Comparison of ENCODE assay signal across 8 mouse cellular contexts in the genomic region with DNA sequence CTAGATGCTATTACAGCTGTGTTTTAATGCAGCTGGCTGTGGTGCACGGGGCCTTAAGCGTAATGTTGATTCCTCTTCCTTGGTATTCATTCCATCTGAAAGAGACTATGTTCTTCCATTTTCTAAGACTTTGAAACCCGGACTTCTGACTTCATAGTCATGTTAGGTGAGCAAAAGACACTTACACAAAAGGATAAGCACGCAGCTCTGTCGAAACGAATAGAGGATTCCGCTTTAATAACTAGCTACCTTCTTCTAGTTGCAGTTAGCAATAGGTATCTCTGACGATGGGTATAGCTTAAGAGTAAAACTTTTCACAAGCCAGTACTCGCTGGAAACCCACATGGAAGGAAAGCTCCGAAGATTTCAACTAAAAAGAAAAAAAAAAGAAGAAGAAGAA. TPM values are rescaled to one million over a fixed set of nuclear protein-coding genes. Genes with fewer than 3 reads are reported as not detected.
A peak's percentile ranks its signal among the peaks of the same experiment; 100 is the strongest.
DNase-seq lines count a peak whose midpoint lies in the region; ATAC-seq and TF ChIP-seq lines count a peak whose summit lies in the region.

No protein-coding gene starts in this region.

- H3K9me3 ChIP-seq in lung, embryonic 14.5 days (ENCODE audit: low read depth, low read length): no peaks in the 10 kb centered on the region
- H3K9me3 ChIP-seq in forebrain, embryonic 10.5 days: no peaks in the 10 kb centered on the region
- H3K9me3 ChIP-seq in intestine, postnatal 0 days (ENCODE audit: control insufficient read depth): no peaks in the 10 kb centered on the region
- no peaks in the 10 kb centered on the region for H3K9me3 ChIP-seq in neural tube, embryonic 14.5 days (ENCODE audit: control insufficient read depth, low read length)

- peaks cover 10% of the 10 kb centered on the region; the same call in 1 of the 2 replicates for H3K4me1 ChIP-seq in lung, embryonic 14.5 days (ENCODE audit: insufficient read depth)
- peaks cover 68% of the 10 kb centered on the region for H3K4me1 ChIP-seq in forebrain, embryonic 10.5 days
- peaks cover 3% of the 10 kb centered on the region; the same call in 1 of the 2 replicates for H3K4me1 ChIP-seq in intestine, postnatal 0 days (replicated peaks; ENCODE audit: control insufficient read depth, insufficient read depth, low read length)
- 0 out of 2 replicates have a peak, but pooled peaks cover 3% of the 10 kb centered on the region for H3K4me1 ChIP-seq in neural tube, embryonic 14.5 days (ENCODE audit: control insufficient read depth, insufficient read depth, low read length)

- H3K27ac ChIP-seq in lung, embryonic 14.5 days (ENCODE audit: low read depth): peak overlapping the region; percentile 89
- H3K27ac ChIP-seq in forebrain, embryonic 10.5 days: peak overlapping the region; percentile 94
- peak overlapping the region; percentile 94 for H3K27ac ChIP-seq in intestine, postnatal 0 days (ENCODE audit: low read depth, low read length)
- no peak overlapping the region for H3K27ac ChIP-seq in neural tube, embryonic 14.5 days (ENCODE audit: low read depth, low read length)

- H3K27me3 ChIP-seq in lung, embryonic 14.5 days (ENCODE audit: insufficient read depth, low read length): no peaks in the 10 kb centered on the region
- H3K27me3 ChIP-seq in forebrain, embryonic 10.5 days (ENCODE audit: poor library complexity, severe bottlenecking): peaks cover 5% of the 10 kb centered on the region; the same call in 1 of the 2 replicates
- no peaks in the 10 kb centered on the region for H3K27me3 ChIP-seq in intestine, postnatal 0 days (replicated peaks; ENCODE audit: control insufficient read depth, insufficient read depth, low read length)
- no peaks in the 10 kb centered on the region for H3K27me3 ChIP-seq in neural tube, embryonic 14.5 days (ENCODE audit: control insufficient read depth, insufficient read depth, low read length)

- ATAC-seq in lung, embryonic 14.5 days (ENCODE audit: insufficient read depth): no peak
- ATAC-seq in intestine, postnatal 0 days: no peak
- no peak for ATAC-seq in neural tube, embryonic 14.5 days (ENCODE audit: low read depth)

- WGBS in lung, embryonic 14.5 days: 11% methylated on average over 10 of the region's 10 CpGs
- WGBS in forebrain, embryonic 10.5 days: 4% methylated on average over 10 of the region's 10 CpGs
- 8% methylated on average over 10 of the region's 10 CpGs for WGBS in intestine, postnatal 0 days
- WGBS in neural tube, embryonic 14.5 days: 8% methylated on average over 10 of the region's 10 CpGs

- H3K4me2 ChIP-seq in lung, embryonic 14.5 days: peak overlapping the region; percentile 71
- H3K4me2 ChIP-seq in intestine, postnatal 0 days (replicated peaks; ENCODE audit: low read depth): peak overlapping the region; percentile 93
- peak overlapping the region; percentile 64; the same call in 1 of the 2 replicates for H3K4me2 ChIP-seq in neural tube, embryonic 14.5 days (ENCODE audit: low read depth, low read length)

- DNase-seq in lung, embryonic 14.5 days: peak; percentile 43
- no peak for DNase-seq in lung, postnatal 25 days (ENCODE audit: low spot score)
- DNase-seq in forebrain, embryonic 10.5 days (ENCODE audit: extremely low spot score, low spot score): no peak
- DNase-seq in right cerebral cortex, postnatal 25 days: no peak
- no peak for DNase-seq in cerebellum, postnatal 14 days
- DNase-seq in cerebellum, adult 9-10 months: no peak

- TF ChIP-seq CTCF in lung, embryonic 14.5 days (IDR thresholded peaks at IDR 0.05; ENCODE audit: low read depth): no peak
- no peak for TF ChIP-seq CTCF in intestine, postnatal 0 days (IDR thresholded peaks at IDR 0.05; ENCODE audit: low read depth)

- H3K9ac ChIP-seq in lung, embryonic 14.5 days: peak overlapping the region; percentile 76
- H3K9ac ChIP-seq in intestine, postnatal 0 days (ENCODE audit: low read depth, low read length): peak overlapping the region; percentile 84
- no peak overlapping the region for H3K9ac ChIP-seq in neural tube, embryonic 14.5 days (replicated peaks; ENCODE audit: low read depth, low read length)

- H3K36me3 ChIP-seq in lung, embryonic 14.5 days (ENCODE audit: insufficient read depth): no peaks in the 10 kb centered on the region
- H3K36me3 ChIP-seq in forebrain, embryonic 10.5 days (replicated peaks): peaks cover 11% of the 10 kb centered on the region
- H3K36me3 ChIP-seq in intestine, postnatal 0 days (ENCODE audit: control insufficient read depth, insufficient read depth): peaks cover 11% of the 10 kb centered on the region; the same call in 1 of the 2 replicates
- H3K36me3 ChIP-seq in neural tube, embryonic 14.5 days (ENCODE audit: control insufficient read depth, insufficient read depth, low read length): no peaks in the 10 kb centered on the region

- peak overlapping the region; percentile 63 for H3K4me3 ChIP-seq in lung, embryonic 14.5 days (ENCODE audit: low read depth, low read length)
- H3K4me3 ChIP-seq in forebrain, embryonic 10.5 days: peak overlapping the region; percentile 76
- H3K4me3 ChIP-seq in intestine, postnatal 0 days (ENCODE audit: low read depth, low read length): peak overlapping the region; percentile 71
- H3K4me3 ChIP-seq in neural tube, embryonic 14.5 days (ENCODE audit: low read depth, low read length): peak overlapping the region; percentile 57; the same call in 1 of the 2 replicates

RNA-seq across cellular contexts. Expression of a gene that starts 1.5 kb away (rescaled TPM):
- polyA plus RNA-seq in lung, embryonic 14.5 days (2014; fragmentation: Nextera tagmentation; extraction: Ambion mirVana): 30.3 and 35.8 TPM in 2 replicates
- polyA plus RNA-seq in forebrain, embryonic 10.5 days (2016; fragmentation: Nextera tagmentation; extraction: Ambion mirVana): 60.9 and 63.8 TPM in 2 replicates
- 64.9 and 70.3 TPM in 2 replicates for polyA plus RNA-seq in intestine, postnatal 0 days (2015; fragmentation: Nextera tagmentation; extraction: Ambion mirVana)
- polyA plus RNA-seq in neural tube, embryonic 14.5 days (2014; fragmentation: Nextera tagmentation; extraction: Ambion mirVana): 5.2 and 20.6 TPM in 2 replicates
